Mouse (Mus musculus) spleen, adult 18-20 months (tissue): ENCODE measurements at regions not wholly inside any gene's neighbourhood (a gene's known extent, or its start where the extent isn't known, plus 50 kb on each side); places are given as distances from the start of the nearest gene placed in this dataset.
"Not testable (repeated sequence)": the region's sequence is repeated elsewhere in the genome, so short reads cannot be mapped to it uniquely, and the experiment has no call there.

Experiments
- DNase-seq, 2 experiments: peaks; one replicate each; pipeline ENCODE4 v3.0.0; 2022; ENCODE audit warnings: mixed read lengths in 2 of 2

GRCm38 (mm10) chr15:37100767-37101288 lies 93.3 kb upstream of the Zfp706 start:
- DNase-seq: no peak

DNA sequence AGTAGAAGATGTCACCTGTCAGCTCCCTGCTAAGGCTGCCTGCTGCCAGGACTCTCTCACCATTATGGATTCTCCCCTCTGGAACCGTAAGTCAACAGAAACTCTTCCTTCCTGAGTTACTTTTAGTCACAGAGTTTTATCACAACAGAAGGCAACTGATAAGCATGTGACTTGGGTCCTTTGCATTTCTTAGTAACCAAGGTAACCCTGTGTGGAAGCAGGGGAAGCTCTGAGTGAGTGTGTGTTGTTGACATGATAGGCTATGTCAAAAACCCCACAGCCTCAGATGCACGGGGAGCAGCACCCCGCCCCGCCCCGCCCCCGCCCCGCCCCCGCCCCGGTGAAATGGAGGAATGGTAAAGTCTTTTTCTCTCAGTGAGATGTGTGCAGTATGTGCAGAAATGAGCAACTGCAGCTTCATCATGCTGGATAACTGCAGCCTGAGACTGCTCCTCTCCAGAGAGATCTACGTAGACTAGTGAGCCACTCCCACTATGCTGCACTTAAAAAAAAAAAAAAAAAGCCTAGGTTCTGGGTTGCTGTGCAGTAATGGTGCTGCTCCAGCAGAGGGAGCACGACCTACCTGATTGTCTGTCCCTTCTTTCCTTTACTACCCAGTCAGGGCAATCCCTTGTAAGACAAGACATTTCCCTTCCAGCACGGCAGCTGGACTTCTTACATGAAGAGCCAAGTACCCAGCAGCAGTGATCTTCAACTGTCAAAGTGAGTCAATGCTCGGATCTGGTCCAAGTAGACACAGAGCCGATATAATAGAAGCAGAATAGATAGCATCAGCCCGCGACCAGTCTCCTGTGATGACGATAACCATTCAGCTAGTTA lies 92.6 kb upstream of the Zfp706 start:
- DNase-seq: peak in 1 of 2 experiments; percentile 40

DNA sequence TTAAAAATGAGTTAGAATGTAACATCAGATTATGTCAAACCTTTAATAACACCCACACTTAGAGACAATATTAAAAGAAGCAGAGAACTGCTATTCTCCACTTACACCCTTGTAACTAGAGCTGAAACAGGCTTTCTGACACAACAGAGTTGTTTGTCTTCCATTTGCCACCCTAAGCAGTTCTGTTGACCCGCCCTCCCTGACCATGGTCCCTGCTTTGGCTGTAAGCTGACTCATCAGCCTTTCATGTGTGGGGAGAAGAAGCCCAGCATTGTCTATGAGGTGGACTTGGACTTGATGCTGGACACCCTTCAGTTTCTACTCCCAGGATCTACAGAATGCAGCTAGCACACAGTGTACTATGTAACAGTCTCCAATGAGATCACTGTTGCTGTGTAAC lies 91.6 kb upstream of the Zfp706 start:
- no peak for DNase-seq

GRCm38 (mm10) chr15:37097426-37097825 lies 89.9 kb upstream of the Zfp706 start:
- no peak for DNase-seq

DNA sequence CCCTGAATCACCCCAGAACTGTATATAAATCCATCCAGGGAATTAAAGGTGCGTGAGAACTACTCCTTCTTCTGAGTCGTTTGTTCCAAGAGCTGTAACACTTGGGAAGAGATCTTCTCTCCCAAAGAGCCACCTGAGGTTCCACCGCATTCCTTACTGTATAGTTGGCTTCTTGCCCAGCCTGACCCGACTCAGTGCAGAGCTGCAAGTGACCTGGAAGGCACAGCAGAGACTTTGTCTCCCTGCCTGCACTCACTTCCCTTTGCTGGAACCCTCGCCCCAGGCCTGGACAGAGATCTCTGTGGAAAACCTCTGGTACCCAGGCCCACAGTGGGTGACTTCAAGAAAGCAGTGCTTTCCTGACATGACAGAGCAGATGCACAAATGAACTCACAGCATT lies 83.6 kb upstream of the Zfp706 start:
- not testable (repeated sequence) for DNase-seq

DNA sequence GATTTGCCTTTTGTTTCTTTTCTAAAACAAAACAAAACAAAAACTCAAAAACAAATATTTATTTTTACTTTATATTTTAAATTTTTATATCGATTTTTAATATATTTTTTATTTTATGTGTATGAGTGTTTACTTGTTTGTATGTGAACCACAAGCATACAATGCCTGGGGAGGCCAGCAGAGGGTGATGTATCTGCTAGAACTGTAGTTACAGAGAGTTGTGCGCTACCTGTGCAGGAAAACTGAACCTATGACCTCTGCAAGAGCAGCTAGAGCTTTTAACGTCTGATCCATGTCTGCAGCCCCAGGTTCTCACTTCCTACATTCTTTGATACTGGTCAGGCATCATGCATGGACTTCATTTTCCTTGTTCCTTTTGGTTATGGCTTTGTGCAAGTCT lies 76.2 kb upstream of the Zfp706 start:
- no peak for DNase-seq

GRCm38 (mm10) chr15:37081836-37082235 lies 74.3 kb upstream of the Zfp706 start:
- no peak for DNase-seq

DNA sequence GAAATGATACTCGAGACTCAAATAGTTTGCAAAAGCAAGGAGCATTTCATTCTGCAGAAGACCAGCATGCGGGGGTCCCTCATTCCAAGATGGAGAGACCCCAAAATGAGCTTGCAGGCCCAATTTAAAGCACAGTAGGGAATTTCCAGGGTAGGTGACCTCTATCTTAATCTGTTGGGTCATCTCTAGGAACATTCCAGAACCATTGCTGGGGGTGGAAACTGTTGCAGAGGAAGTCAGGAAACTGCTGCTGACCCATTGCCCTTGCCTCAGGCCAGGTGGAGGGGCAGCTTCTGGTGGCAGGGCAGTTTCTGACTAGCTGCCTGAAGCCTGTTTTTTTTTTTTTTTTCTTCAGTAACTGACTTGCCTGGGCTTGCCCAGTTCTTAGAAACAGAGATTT lies 73.4 kb upstream of the Zfp706 start:
- no peak for DNase-seq

DNA sequence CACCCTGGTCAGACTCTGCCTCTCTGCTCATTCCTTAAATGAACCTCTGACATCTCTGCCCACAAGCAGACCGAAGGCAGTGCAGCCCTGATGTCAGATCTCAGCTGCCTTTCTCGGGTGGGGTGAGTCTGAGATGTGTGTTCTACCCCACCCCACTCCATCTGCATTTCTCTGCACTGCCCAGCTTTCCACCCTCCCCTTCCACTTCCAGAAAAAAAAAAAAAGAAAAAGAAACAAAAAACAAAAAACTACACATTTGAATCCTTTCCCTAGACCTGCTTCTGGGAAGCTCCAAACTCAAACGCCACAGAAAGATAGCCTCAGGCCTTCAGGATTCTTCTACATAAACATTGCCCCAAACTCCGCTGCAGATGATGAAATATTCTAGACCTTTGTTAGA lies 72.8 kb upstream of the Zfp706 start:
- no peak for DNase-seq

- DNase-seq: not testable (repeated sequence)
These were observed 66.6 kb upstream of the Zfp706 start for GRCm38 (mm10) chr15:37074207-37074606.

GRCm38 (mm10) chr15:37072202-37072862 lies 64.8 kb upstream of the Zfp706 start:
- DNase-seq: no peak

DNA sequence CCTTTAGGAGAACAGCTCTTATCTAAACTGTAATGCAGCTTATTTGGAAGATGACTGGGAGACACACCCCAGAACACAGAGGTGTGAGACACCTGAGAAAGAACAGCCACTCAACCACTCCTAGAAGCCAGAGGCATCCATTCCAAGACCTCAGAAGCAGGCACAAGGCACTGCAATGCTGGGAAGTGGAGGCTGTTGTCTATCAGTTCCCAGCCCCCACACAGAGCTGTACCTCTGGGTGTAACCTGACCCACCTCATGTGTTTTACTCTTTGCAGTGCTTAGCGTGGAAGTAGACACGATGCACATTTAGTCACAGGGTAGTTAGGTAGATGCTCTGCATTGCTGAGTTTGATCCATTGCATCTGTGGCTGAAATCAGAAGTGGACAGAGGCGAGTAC lies 62.6 kb upstream of the Zfp706 start:
- no peak for DNase-seq

DNA sequence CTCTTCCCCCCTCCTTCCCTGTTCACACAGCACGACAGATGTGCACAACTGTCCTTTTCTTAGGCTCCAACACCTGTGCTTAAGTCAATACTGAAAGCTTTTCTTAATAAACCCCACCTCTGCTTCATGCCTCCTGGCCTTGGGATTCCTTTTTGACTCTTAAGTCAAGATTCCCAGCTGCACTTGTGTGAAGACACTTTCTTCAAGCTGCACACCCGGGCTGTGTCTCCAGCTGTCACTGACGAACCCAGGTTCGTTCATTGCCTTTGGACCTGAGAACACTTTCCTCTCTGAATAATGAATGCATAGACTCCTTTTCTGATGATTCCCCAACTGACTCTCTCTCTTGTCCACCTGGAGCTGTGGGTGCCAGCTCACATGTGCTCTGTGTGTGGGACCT lies 59.8 kb upstream of the Zfp706 start:
- no peak for DNase-seq

GRCm38 (mm10) chr15:37065926-37066550 lies 58.5 kb upstream of the Zfp706 start:
- DNase-seq: no peak

- DNase-seq: no peak
These were observed 57.8 kb upstream of the Zfp706 start for GRCm38 (mm10) chr15:37065408-37065807.

GRCm38 (mm10) chr15:37063781-37064383 lies 56.3 kb upstream of the Zfp706 start:
- DNase-seq: no peak

- DNase-seq: no peak
These were observed 55.0 kb upstream of the Zfp706 start for GRCm38 (mm10) chr15:37062585-37062984.

DNA sequence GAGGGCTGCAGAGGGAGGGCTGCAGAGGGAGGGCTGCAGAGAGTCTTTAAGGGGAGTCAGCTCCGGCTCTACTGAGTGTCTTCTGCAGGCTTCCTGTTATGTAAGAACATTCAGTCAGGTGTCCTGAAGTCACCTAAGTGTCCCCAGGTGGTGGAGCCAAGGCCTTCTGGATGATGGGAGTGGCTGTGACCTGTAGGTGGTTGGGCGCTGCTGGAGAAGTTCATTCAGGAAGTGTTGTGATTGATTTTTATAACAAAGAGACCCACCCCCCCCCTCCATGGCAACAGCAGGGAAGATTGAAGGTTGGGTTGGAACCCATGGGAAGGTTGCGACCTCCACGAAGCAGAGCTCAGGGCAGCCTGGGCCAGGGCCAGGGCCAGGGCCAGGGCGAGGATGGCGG lies 53.9 kb upstream of the Zfp706 start:
- DNase-seq: no peak

DNA sequence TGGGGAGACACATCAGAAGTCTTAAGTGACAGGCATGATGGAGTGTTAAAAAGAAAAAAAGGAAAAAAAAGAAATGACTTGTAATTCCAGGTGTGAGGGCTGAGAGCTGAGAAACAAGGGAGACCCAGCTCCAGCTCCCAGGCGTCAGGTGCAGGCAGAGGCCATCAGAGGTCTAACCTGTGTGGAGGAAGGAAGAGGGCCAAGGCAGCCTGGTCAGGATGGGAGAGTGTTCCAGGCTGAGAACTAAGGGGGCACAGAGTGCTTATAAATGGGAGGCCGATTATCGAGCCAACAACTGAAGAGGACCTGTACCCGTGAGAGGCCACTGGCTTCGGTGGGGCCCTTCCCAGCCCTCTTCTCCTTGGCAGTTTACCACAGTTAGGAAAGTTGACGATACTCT lies 53.3 kb upstream of the Zfp706 start:
- no peak for DNase-seq
